Mouse (Mus musculus): ENCODE measurements around the gene Pfdn2. TPM values are rescaled to one million over a fixed set of nuclear protein-coding genes. Genes with fewer than 3 reads are reported as not detected.
"Not testable (repeated sequence)": the region's sequence is repeated elsewhere in the genome, so short reads cannot be mapped to it uniquely, and the experiment has no call there.

Pfdn2 gene
- polyA plus RNA-seq, 1 experiment from 2014 or later = 44.7 TPM

- WGBS = 88% methylated on average over 2 of the region's 2 CpGs
- Histone ChIP-seq H3K9ac (replicated peaks; ENCODE audit: low read depth, low read length) (no peak overlapping the region), H3K4me2 (replicated peaks; ENCODE audit: low read depth, low read length) (no peak overlapping the region), H3K27me3 (ENCODE audit: control insufficient read depth, insufficient read depth, low read length) (no peaks in the 10 kb centered on the region), H3K9me3 (ENCODE audit: control insufficient read depth, low read depth, low read length) (no peaks in the 10 kb centered on the region), H3K4me3 (ENCODE audit: low read depth, low read length) (no peak overlapping the region), H3K4me1 (ENCODE audit: control insufficient read depth, insufficient read depth, low read length) (peaks cover 9% of the 10 kb centered on the region; the same call in 1 of the 2 replicates), H3K27ac (ENCODE audit: low read length) (no peak overlapping the region), H3K36me3 (ENCODE audit: control insufficient read depth, insufficient read depth, low read length) (no peaks in the 10 kb centered on the region)
- ATAC-seq (ENCODE audit: insufficient number of reproducible peaks, insufficient read depth, low FRiP score, low read depth) = no peak
Measured at GRCm38 (mm10) chr1:171325571-171325970, 19.9 kb upstream of the Pfdn2 start.

- not testable (repeated sequence) for H3K4me3 ChIP-seq (ENCODE audit: low read depth, low read length); H3K27ac ChIP-seq (ENCODE audit: low read length); ATAC-seq (ENCODE audit: insufficient number of reproducible peaks, insufficient read depth, low FRiP score, low read depth); H3K9me3 ChIP-seq (ENCODE audit: control insufficient read depth, low read depth, low read length); H3K36me3 ChIP-seq (ENCODE audit: control insufficient read depth, insufficient read depth, low read length); H3K27me3 ChIP-seq (ENCODE audit: control insufficient read depth, insufficient read depth, low read length); H3K4me2 ChIP-seq (replicated peaks; ENCODE audit: low read depth, low read length); H3K9ac ChIP-seq (replicated peaks; ENCODE audit: low read depth, low read length)
- peaks cover 16% of the 10 kb centered on the region; the same call in 1 of the 2 replicates for H3K4me1 ChIP-seq (ENCODE audit: control insufficient read depth, insufficient read depth, low read length)
- 82% methylated on average over 4 of the region's 4 CpGs for WGBS
Measured at GRCm38 (mm10) chr1:171326588-171326987, 18.9 kb upstream of the Pfdn2 start.

- no peak for ATAC-seq (ENCODE audit: insufficient number of reproducible peaks, insufficient read depth, low FRiP score, low read depth)
- H3K9ac ChIP-seq (replicated peaks; ENCODE audit: low read depth, low read length) = peak overlapping the region; percentile 90
- H3K4me3 ChIP-seq (ENCODE audit: low read depth, low read length) = peak overlapping the region; percentile 74
- WGBS = 20% methylated on average over 9 of the region's 9 CpGs
- peak overlapping the region; percentile 99 for H3K27ac ChIP-seq (ENCODE audit: low read length)
- H3K9me3 ChIP-seq (ENCODE audit: control insufficient read depth, low read depth, low read length) = no peaks in the 10 kb centered on the region
- no peaks in the 10 kb centered on the region for H3K36me3 ChIP-seq (ENCODE audit: control insufficient read depth, insufficient read depth, low read length)
- peak overlapping the region; percentile 69 for H3K4me2 ChIP-seq (replicated peaks; ENCODE audit: low read depth, low read length)
- no peaks in the 10 kb centered on the region for H3K27me3 ChIP-seq (ENCODE audit: control insufficient read depth, insufficient read depth, low read length)
- H3K4me1 ChIP-seq (ENCODE audit: control insufficient read depth, insufficient read depth, low read length) = peaks cover 16% of the 10 kb centered on the region; the same call in 1 of the 2 replicates
Measured at GRCm38 (mm10) chr1:171328244-171328643, 17.2 kb upstream of the Pfdn2 start.

GRCm38 (mm10) chr1:171328839-171329432 lies 16.5 kb upstream of the Pfdn2 start, which contains the start of gene Dedd:
Dedd (plus strand) TSS chr1:171329145.
- peaks cover 16% of the 10 kb centered on the region; the same call in 1 of the 2 replicates for H3K4me1 ChIP-seq (ENCODE audit: control insufficient read depth, insufficient read depth, low read length)
- peak within 1 kb of the TSS; percentile 72 for H3K4me2 ChIP-seq (replicated peaks; ENCODE audit: low read depth, low read length)
- H3K9me3 ChIP-seq (ENCODE audit: control insufficient read depth, low read depth, low read length) = no peaks in the 10 kb centered on the region
- peak within 1 kb of the TSS; percentile 90 for H3K9ac ChIP-seq (replicated peaks; ENCODE audit: low read depth, low read length)
- under 1% methylated on average over 45 of the region's 48 CpGs for WGBS
- no peaks in the 10 kb centered on the region for H3K36me3 ChIP-seq (ENCODE audit: control insufficient read depth, insufficient read depth, low read length)
- ATAC-seq (ENCODE audit: insufficient number of reproducible peaks, insufficient read depth, low FRiP score, low read depth) = peak; percentile 89
- H3K27me3 ChIP-seq (ENCODE audit: control insufficient read depth, insufficient read depth, low read length) = no peaks in the 10 kb centered on the region
- H3K27ac ChIP-seq (ENCODE audit: low read length) = peak within 1 kb of the TSS; percentile 99
- H3K4me3 ChIP-seq (ENCODE audit: low read depth, low read length) = peak within 1 kb of the TSS; percentile 74

- peak; percentile 90 for ATAC-seq (ENCODE audit: insufficient number of reproducible peaks, insufficient read depth, low FRiP score, low read depth)
- peak overlapping the region; percentile 74 for H3K4me3 ChIP-seq (ENCODE audit: low read depth, low read length)
- H3K4me2 ChIP-seq (replicated peaks; ENCODE audit: low read depth, low read length) = peak overlapping the region; percentile 72
- H3K9me3 ChIP-seq (ENCODE audit: control insufficient read depth, low read depth, low read length) = no peaks in the 10 kb centered on the region
- peak overlapping the region; percentile 99 for H3K27ac ChIP-seq (ENCODE audit: low read length)
- WGBS = under 1% methylated on average over 53 of the region's 61 CpGs
- peaks cover 16% of the 10 kb centered on the region; the same call in 1 of the 2 replicates for H3K4me1 ChIP-seq (ENCODE audit: control insufficient read depth, insufficient read depth, low read length)
- H3K36me3 ChIP-seq (ENCODE audit: control insufficient read depth, insufficient read depth, low read length) = no peaks in the 10 kb centered on the region
- no peaks in the 10 kb centered on the region for H3K27me3 ChIP-seq (ENCODE audit: control insufficient read depth, insufficient read depth, low read length)
- H3K9ac ChIP-seq (replicated peaks; ENCODE audit: low read depth, low read length) = peak overlapping the region; percentile 90
Measured at GRCm38 (mm10) chr1:171329433-171330215, 15.8 kb upstream of the Pfdn2 start.

GRCm38 (mm10) chr1:171330216-171330560 lies 15.3 kb upstream of the Pfdn2 start:
- peak overlapping the region; percentile 90 for H3K9ac ChIP-seq (replicated peaks; ENCODE audit: low read depth, low read length)
- H3K27ac ChIP-seq (ENCODE audit: low read length) = peak overlapping the region; percentile 99
- H3K36me3 ChIP-seq (ENCODE audit: control insufficient read depth, insufficient read depth, low read length) = no peaks in the 10 kb centered on the region
- WGBS = under 1% methylated on average over 4 of the region's 4 CpGs
- no peaks in the 10 kb centered on the region for H3K9me3 ChIP-seq (ENCODE audit: control insufficient read depth, low read depth, low read length)
- H3K4me1 ChIP-seq (ENCODE audit: control insufficient read depth, insufficient read depth, low read length) = peaks cover 16% of the 10 kb centered on the region; the same call in 1 of the 2 replicates
- peak overlapping the region; percentile 74 for H3K4me3 ChIP-seq (ENCODE audit: low read depth, low read length)
- 0 out of 2 replicates have a peak, but pooled peaks have one; percentile 0 for ATAC-seq (ENCODE audit: insufficient number of reproducible peaks, insufficient read depth, low FRiP score, low read depth)
- no peaks in the 10 kb centered on the region for H3K27me3 ChIP-seq (ENCODE audit: control insufficient read depth, insufficient read depth, low read length)
- H3K4me2 ChIP-seq (replicated peaks; ENCODE audit: low read depth, low read length) = peak overlapping the region; percentile 72

GRCm38 (mm10) chr1:171342262-171343207 lies 2.9 kb upstream of the Pfdn2 start:
- Histone ChIP-seq H3K27ac (ENCODE audit: low read length) (no peak overlapping the region), H3K4me2 (replicated peaks; ENCODE audit: low read depth, low read length) (no peak overlapping the region), H3K4me1 (ENCODE audit: control insufficient read depth, insufficient read depth, low read length) (peaks cover 7% of the 10 kb centered on the region; the same call in 1 of the 2 replicates), H3K9me3 (ENCODE audit: control insufficient read depth, low read depth, low read length) (0 out of 2 replicates have a peak, but pooled peaks cover 3% of the 10 kb centered on the region), H3K4me3 (ENCODE audit: low read depth, low read length) (no peak overlapping the region), H3K36me3 (ENCODE audit: control insufficient read depth, insufficient read depth, low read length) (peaks cover 43% of the 10 kb centered on the region), H3K9ac (replicated peaks; ENCODE audit: low read depth, low read length) (no peak overlapping the region), H3K27me3 (ENCODE audit: control insufficient read depth, insufficient read depth, low read length) (no peaks in the 10 kb centered on the region)
- WGBS = 88% methylated on average over 16 of the region's 16 CpGs
- no peak for ATAC-seq (ENCODE audit: insufficient number of reproducible peaks, insufficient read depth, low FRiP score, low read depth)
